In the genomic region with DNA sequence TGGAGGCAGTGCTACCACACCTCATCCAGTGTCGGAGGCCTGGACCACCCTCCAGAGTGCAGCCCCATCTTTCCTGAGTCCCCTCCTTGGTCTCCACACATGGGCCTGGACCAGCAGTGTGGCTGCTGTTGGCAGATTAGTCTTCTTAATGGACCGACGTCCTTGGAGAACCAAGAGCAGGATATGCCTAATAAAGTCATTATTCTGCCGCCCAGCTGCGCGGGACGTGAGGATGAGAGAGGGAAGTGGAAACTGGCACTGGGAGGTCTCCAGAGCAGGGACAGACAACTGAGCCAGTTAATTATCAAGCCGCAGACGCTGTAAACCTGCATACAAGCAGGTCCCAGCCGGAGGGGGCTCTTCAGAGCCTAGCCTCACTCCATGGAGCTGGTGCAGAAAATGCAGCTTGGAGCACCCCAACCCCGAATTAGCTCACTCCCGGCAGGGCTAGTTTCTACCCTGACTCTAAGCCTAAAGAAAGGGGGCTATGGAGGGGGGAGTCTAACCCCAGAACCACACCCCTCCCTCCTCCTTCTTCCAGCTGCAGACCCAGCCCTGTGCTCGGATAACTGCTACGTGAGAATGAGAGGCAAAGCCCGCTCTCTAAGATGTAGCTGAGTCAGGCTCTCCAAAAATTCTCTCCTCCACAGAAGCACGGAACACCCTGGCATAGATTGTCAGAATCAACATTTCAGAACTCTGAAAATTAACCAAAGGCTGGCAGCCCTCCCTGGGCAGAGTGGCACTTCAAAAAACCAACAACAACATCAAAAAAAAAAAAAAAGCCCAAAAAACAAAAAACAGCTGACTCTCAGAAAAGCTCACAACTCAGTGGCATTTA, we compare ENCODE assay signal across 11 mouse cellular contexts.
DNase-seq lines count a peak whose midpoint lies in the region; ATAC-seq lines count a peak whose summit lies in the region.
"Had no signal": no experiment of that assay in that cellular context is flagged by ENCODE, and none has a peak within 500 bp of the region (broad histone marks: within the 10 kb centered on the region; RNA-seq: fewer than 3 reads in every experiment).

No protein-coding gene starts in this region.

- no peaks in the 10 kb centered on the region for H3K36me3 ChIP-seq in embryonic facial prominence, embryonic 11.5 days (replicated peaks; ENCODE audit: control insufficient read depth, insufficient read depth, low read depth, low read length)
- no peaks in the 10 kb centered on the region for H3K36me3 ChIP-seq in hindbrain, embryonic 15.5 days
- no peaks in the 10 kb centered on the region for H3K36me3 ChIP-seq in midbrain, embryonic 16.5 days (ENCODE audit: control insufficient read depth, insufficient read depth, low read length)

- H3K4me2 ChIP-seq in embryonic facial prominence, embryonic 11.5 days (ENCODE audit: low read depth, low read length) = no peak overlapping the region
- peak overlapping the region; percentile 37 for H3K4me2 ChIP-seq in hindbrain, embryonic 15.5 days
- H3K4me2 ChIP-seq in midbrain, embryonic 16.5 days (ENCODE audit: low read length) = no peak overlapping the region

- no peaks in the 10 kb centered on the region for H3K27me3 ChIP-seq in embryonic facial prominence, embryonic 11.5 days (ENCODE audit: control insufficient read depth, insufficient read depth, low read length)
- H3K27me3 ChIP-seq in hindbrain, embryonic 15.5 days = no peaks in the 10 kb centered on the region
- no peaks in the 10 kb centered on the region for H3K27me3 ChIP-seq in midbrain, embryonic 16.5 days (ENCODE audit: control insufficient read depth, insufficient read depth, low read depth, low read length)

- no peak overlapping the region for H3K27ac ChIP-seq in embryonic facial prominence, embryonic 11.5 days (replicated peaks; ENCODE audit: low read depth, low read length)
- no peak overlapping the region; the same call in 1 of the 2 replicates for H3K27ac ChIP-seq in hindbrain, embryonic 15.5 days (replicated peaks)
- no peak overlapping the region for H3K27ac ChIP-seq in midbrain, embryonic 16.5 days (ENCODE audit: low read length)

- DNase-seq in kidney, postnatal 10 days = peak; percentile 19
- no peak for DNase-seq in kidney, adult 11 months
- no peak for DNase-seq in embryonic facial prominence, embryonic 11.5 days (ENCODE audit: low spot score)
- no peak for DNase-seq in layer of hippocampus, postnatal 10 days (ENCODE audit: low spot score in 2 of 2)
- DNase-seq in adrenal gland, postnatal 25 days = no peak
- DNase-seq: lung, postnatal 14 days; right cerebral cortex, adult 18-20 months had no signal

- H3K9ac ChIP-seq in embryonic facial prominence, embryonic 11.5 days (replicated peaks; ENCODE audit: low read length) = no peak overlapping the region
- no peak overlapping the region for H3K9ac ChIP-seq in hindbrain, embryonic 15.5 days
- H3K9ac ChIP-seq in midbrain, embryonic 16.5 days (ENCODE audit: low read depth, low read length) = no peak overlapping the region

- H3K4me1 ChIP-seq in embryonic facial prominence, embryonic 11.5 days (ENCODE audit: control insufficient read depth, insufficient read depth, low read length) = no peaks in the 10 kb centered on the region; the same call in 1 of the 2 replicates
- H3K4me1 ChIP-seq in hindbrain, embryonic 15.5 days (replicated peaks) = peaks cover 19% of the 10 kb centered on the region
- peaks cover 10% of the 10 kb centered on the region for H3K4me1 ChIP-seq in midbrain, embryonic 16.5 days (ENCODE audit: control insufficient read depth, insufficient read depth, low read length)

- no peak overlapping the region for H3K4me3 ChIP-seq in embryonic facial prominence, embryonic 11.5 days (ENCODE audit: low read depth, low read length)
- H3K4me3 ChIP-seq in hindbrain, embryonic 15.5 days = no peak overlapping the region
- H3K4me3 ChIP-seq in midbrain, embryonic 16.5 days (ENCODE audit: low read depth, low read length) = no peak overlapping the region

- ATAC-seq in embryonic facial prominence, embryonic 11.5 days (replicated peaks; ENCODE audit: insufficient number of reproducible peaks, low FRiP score, low TSS enrichment, low read depth) = 0 out of 2 replicates have a peak, but pooled peaks have one; percentile 40
- peak; percentile 40; the same call in 1 of the 2 replicates for ATAC-seq in hindbrain, embryonic 15.5 days (ENCODE audit: low FRiP score, low read depth)
- peak; percentile 44 for ATAC-seq in midbrain, embryonic 16.5 days
- no peak for ATAC-seq in monocyte, adult 5-6 weeks (replicated peaks; ENCODE audit: insufficient number of reproducible peaks, low FRiP score, low TSS enrichment, poor library complexity, severe bottlenecking)
- ATAC-seq: activated CD4-positive, CD25-positive, alpha-beta regulatory T cell, adult 4 months had no signal

- H3K9me3 ChIP-seq in embryonic facial prominence, embryonic 11.5 days (replicated peaks; ENCODE audit: control insufficient read depth, low read length) = peaks cover 3% of the 10 kb centered on the region; the same call in 1 of the 2 replicates
- no peaks in the 10 kb centered on the region for H3K9me3 ChIP-seq in hindbrain, embryonic 15.5 days
- H3K9me3 ChIP-seq in midbrain, embryonic 16.5 days (replicated peaks; ENCODE audit: control insufficient read depth, low read length, poor library complexity, severe bottlenecking) = no peaks in the 10 kb centered on the region

- WGBS in embryonic facial prominence, embryonic 11.5 days = 23% methylated on average over 16 of the region's 16 CpGs
- 13% methylated on average over 16 of the region's 16 CpGs for WGBS in hindbrain, embryonic 15.5 days
- WGBS in midbrain, embryonic 16.5 days = 13% methylated on average over 16 of the region's 16 CpGs
